Mouse (Mus musculus): ENCODE measurements around the gene Crim1. TPM values are rescaled to one million over a fixed set of nuclear protein-coding genes. Genes with fewer than 3 reads are reported as not detected.

The Crim1 gene
- polyA plus RNA-seq, 1 experiment from 2014 or later = 3.6 TPM

GRCm38 (mm10) chr17:78415255-78415654 lies 215.2 kb downstream of the Crim1 start:
- Histone ChIP-seq H3K4me3 (ENCODE audit: low read depth, low read length) (no peak overlapping the region), H3K36me3 (ENCODE audit: control insufficient read depth, insufficient read depth, low read length) (no peaks in the 10 kb centered on the region), H3K27ac (ENCODE audit: low read depth, low read length) (no peak overlapping the region), H3K9ac (ENCODE audit: low read length) (no peak overlapping the region), H3K4me2 (ENCODE audit: low read length) (no peak overlapping the region), H3K27me3 (replicated peaks; ENCODE audit: control insufficient read depth, insufficient read depth, low read length) (no peaks in the 10 kb centered on the region), H3K9me3 (replicated peaks; ENCODE audit: control insufficient read depth, low read length) (no peaks in the 10 kb centered on the region), H3K4me1 (ENCODE audit: control insufficient read depth, insufficient read depth, low read length) (no peaks in the 10 kb centered on the region)
- DNase-seq (ENCODE audit: low spot score) (no peak), ATAC-seq (no peak)
- WGBS = 94% methylated on average over 2 of the region's 2 CpGs

DNA sequence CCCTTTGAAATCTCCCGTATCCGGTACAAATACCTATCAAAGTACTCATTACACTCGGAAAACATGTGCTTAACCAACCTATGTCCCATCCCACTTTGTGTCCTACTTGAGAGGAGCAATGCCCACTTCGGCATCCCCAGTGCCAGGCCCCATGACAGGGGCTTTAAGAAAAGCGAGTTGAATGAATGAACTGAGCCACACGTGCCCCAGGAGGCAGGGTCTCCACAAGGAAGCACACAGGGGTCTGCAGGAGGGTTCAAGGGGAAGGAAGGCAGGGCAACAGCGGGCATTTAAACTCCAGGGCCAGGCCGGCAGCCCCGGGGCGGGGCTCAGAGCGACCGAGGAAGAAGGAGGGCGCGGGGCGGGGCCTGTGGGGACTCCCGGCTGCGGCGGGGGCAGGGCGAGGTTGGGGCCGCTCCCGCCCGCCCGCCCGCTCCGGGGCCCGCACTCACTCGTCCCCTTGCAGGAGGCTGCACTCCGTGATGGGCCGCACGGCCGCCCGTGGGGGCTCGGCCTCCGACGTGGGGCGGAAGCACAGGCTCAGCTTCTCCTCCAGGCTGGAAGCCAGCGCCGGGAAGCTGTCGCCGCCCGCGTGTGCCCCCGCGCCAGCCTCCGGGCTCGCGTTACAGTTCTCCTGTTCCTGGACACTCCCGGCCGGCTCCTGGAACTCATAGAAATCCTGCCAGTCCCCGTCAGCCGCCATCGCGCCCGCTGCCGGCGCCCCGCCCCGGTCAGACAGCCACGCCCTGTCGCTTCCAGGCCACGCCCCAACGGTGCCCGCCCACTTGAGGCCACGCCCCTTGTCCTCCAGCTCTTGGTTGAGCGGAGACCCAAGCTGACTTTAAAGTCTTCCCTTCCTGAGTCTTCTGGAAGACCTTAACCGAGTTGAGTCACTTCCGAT lies 217.6 kb downstream of the Crim1 start, which contains the start of gene Fez2:
Fez2 (minus strand) TSS at position 772 of the 901 bp plus-strand sequence.
- no peaks in the 10 kb centered on the region for H3K4me1 ChIP-seq (ENCODE audit: control insufficient read depth, insufficient read depth, low read length)
- H3K4me3 ChIP-seq (ENCODE audit: low read depth, low read length) = peak within 1 kb of the TSS; percentile 84
- peak within 1 kb of the TSS; percentile 82 for H3K27ac ChIP-seq (ENCODE audit: low read depth, low read length)
- H3K36me3 ChIP-seq (ENCODE audit: control insufficient read depth, insufficient read depth, low read length) = no peaks in the 10 kb centered on the region
- no peaks in the 10 kb centered on the region for H3K27me3 ChIP-seq (replicated peaks; ENCODE audit: control insufficient read depth, insufficient read depth, low read length)
- H3K9ac ChIP-seq (ENCODE audit: low read length) = peak within 1 kb of the TSS; percentile 86
- H3K9me3 ChIP-seq (replicated peaks; ENCODE audit: control insufficient read depth, low read length) = no peaks in the 10 kb centered on the region
- peak within 1 kb of the TSS; percentile 58 for H3K4me2 ChIP-seq (ENCODE audit: low read length)
- peak; percentile 80 for DNase-seq (ENCODE audit: low spot score)
- WGBS = under 1% methylated on average over 62 of the region's 67 CpGs
- ATAC-seq = peak; percentile 96

- Histone ChIP-seq H3K4me2 (ENCODE audit: low read length) (no peak overlapping the region), H3K9ac (ENCODE audit: low read length) (no peak overlapping the region), H3K36me3 (ENCODE audit: control insufficient read depth, insufficient read depth, low read length) (no peaks in the 10 kb centered on the region), H3K27me3 (replicated peaks; ENCODE audit: control insufficient read depth, insufficient read depth, low read length) (no peaks in the 10 kb centered on the region), H3K9me3 (replicated peaks; ENCODE audit: control insufficient read depth, low read length) (no peaks in the 10 kb centered on the region), H3K4me1 (ENCODE audit: control insufficient read depth, insufficient read depth, low read length) (no peaks in the 10 kb centered on the region), H3K4me3 (ENCODE audit: low read depth, low read length) (no peak overlapping the region), H3K27ac (ENCODE audit: low read depth, low read length) (no peak overlapping the region)
- ATAC-seq (no peak), DNase-seq (ENCODE audit: low spot score) (no peak)
- 84% methylated on average over 4 of the region's 4 CpGs for WGBS
Observed at GRCm38 (mm10) chr17:78419216-78419615, 219.2 kb downstream of the Crim1 start.

DNA sequence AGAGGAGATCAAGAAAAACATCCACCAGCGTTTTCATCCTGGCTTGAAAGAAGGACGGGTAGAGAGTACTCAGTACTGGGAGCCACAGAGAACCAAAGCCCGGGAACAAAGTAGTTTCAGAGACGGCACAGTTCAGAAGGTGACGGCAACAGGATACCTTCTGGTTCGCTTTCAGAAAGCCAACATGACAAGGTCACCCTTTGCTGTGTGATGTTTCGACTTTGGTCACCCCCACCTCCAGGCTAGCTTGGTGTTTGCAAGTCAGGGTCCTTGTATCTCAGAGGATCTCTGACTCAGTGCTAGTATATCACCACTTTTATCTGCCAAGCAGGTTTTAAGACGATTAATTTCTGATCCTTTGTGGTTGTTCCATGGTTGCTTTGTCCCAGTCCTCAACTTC lies 225.0 kb downstream of the Crim1 start:
- H3K27ac ChIP-seq (ENCODE audit: low read depth, low read length) = no peak overlapping the region
- no peaks in the 10 kb centered on the region for H3K36me3 ChIP-seq (ENCODE audit: control insufficient read depth, insufficient read depth, low read length)
- H3K9me3 ChIP-seq (replicated peaks; ENCODE audit: control insufficient read depth, low read length) = no peaks in the 10 kb centered on the region
- no peak for DNase-seq (ENCODE audit: low spot score)
- WGBS = 83% methylated on average over 8 of the region's 8 CpGs
- H3K27me3 ChIP-seq (replicated peaks; ENCODE audit: control insufficient read depth, insufficient read depth, low read length) = no peaks in the 10 kb centered on the region
- H3K4me1 ChIP-seq (ENCODE audit: control insufficient read depth, insufficient read depth, low read length) = no peaks in the 10 kb centered on the region
- no peak for ATAC-seq
- H3K4me2 ChIP-seq (ENCODE audit: low read length) = no peak overlapping the region
- no peak overlapping the region for H3K4me3 ChIP-seq (ENCODE audit: low read depth, low read length)
- H3K9ac ChIP-seq (ENCODE audit: low read length) = no peak overlapping the region

Small RNA genes lying within 50 kb of the gene (microRNA-seq; reads per million reads assigned to microRNA genes)
- gene Gm25069 = not detected

Other genes with a start within 250 kb of the Crim1 start
- gene Fez2, start 217.9 kb downstream of the Crim1 start, polyA plus RNA-seq (2014; fragmentation: Nextera tagmentation; extraction: Ambion mirVana) = 42.6 and 45.2 TPM in 2 replicates